Mouse (Mus musculus) C2C12 (cell line): Measurements from ENCODE around the gene Nsrp1.

ENCODE experiments used
- CTCF ChIP-seq: IDR thresholded peaks from one replicate; pipeline ENCODE4 v1.5.1; 2011; ENCODE audit not compliant: control insufficient read depth, insufficient read depth, insufficient read length
- MAX ChIP-seq: IDR thresholded peaks from one replicate; pipeline ENCODE4 v1.6.1; 2011; ENCODE audit warnings: mild to moderate bottlenecking, control low read depth
- MYOD1 ChIP-seq: IDR thresholded peaks from one replicate; pipeline ENCODE4 v1.6.1; 2011; ENCODE audit warnings: low read depth; ENCODE audit not compliant: control insufficient read depth, insufficient read length

DNA sequence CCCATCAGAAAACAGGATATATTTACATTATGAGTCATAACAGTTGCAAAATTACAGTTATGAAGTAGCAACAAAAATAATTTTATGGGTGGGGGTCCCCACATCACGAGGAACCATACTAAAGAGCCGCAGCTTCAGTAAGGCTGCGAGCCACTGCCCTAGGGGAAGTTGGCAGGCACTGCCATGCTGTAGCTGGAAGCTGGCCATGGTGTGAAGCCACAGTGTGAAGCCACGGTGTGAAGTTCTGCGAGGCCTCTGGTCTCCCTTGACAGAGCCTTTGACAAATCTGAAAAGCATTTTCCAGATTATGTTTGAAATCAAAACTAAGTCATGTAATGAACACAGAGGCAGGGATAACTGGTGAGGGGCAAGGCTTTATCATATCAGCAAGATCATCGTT lies 32.9 kb upstream of the Nsrp1 start:
- TF ChIP-seq CTCF (no peak), MAX (no peak), MYOD1 (no peak)
